Mouse (Mus musculus): Measurements from ENCODE around the gene Gm49450. TPM values are rescaled to one million over a fixed set of nuclear protein-coding genes. Genes with fewer than 3 reads are reported as not detected.

Gene Gm49450
- polyA plus RNA-seq (2016; fragmentation: Nextera tagmentation; extraction: Ambion mirVana), result not detected in 2 replicates

GRCm38 (mm10) chr15:98953401-98954356, at the start of gene Gm49450, which contains the start of gene Tuba1a:
Gene Gm49450, minus strand, starts transcription at chr15:98953551.
Gene Tuba1a, minus strand, starts transcription at chr15:98953703.
- Histone ChIP-seq H3K4me2 (peak within 1 kb of the TSS; percentile 66), H3K36me3 (replicated peaks) (peaks cover 16% of the 10 kb centered on the region), H3K4me3 (replicated peaks) (peak within 1 kb of the TSS; percentile 91), H3K9ac (peak within 1 kb of the TSS; percentile 99), H3K9me3 (no peaks in the 10 kb centered on the region), H3K27me3 (no peaks in the 10 kb centered on the region), H3K4me1 (peaks cover 27% of the 10 kb centered on the region), H3K27ac (peak within 1 kb of the TSS; percentile 100)
- ATAC-seq (ENCODE audit: low FRiP score), result peak; percentile 99
- 1% methylated on average over 28 of the region's 28 CpGs for WGBS

DNA sequence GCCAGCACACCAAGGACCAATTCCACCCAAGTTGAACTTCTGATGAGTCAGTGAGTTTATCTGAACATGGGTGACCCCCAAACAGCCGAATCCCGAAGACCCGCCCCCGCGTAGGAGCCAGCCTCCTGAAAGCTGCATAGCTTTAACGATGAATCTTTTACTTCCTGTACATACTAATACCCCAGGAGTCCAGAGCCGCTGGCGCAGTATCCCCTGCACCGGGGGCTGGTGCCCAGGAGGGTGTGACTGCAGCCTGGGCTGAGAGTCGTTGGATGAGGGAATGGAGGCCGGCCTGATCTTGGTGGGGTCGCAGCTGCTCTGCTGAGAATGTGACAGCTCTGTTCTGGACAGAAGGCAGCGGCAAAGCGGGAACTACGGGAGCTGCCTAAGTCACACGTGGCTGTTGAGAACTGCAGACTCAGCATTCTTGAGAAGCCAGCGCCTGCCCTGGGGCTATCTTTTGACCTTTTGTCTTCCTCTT, 48.1 kb upstream of the Gm49450 start:
- peak overlapping the region; percentile 40 for H3K4me2 ChIP-seq
- 18% methylated on average over 17 of the region's 17 CpGs for WGBS
- H3K9me3 ChIP-seq, result no peaks in the 10 kb centered on the region
- no peak for ATAC-seq (ENCODE audit: low FRiP score)
- H3K4me3 ChIP-seq (replicated peaks), result 0 out of 2 replicates have a peak overlapping the region, but pooled peaks have one; percentile 6
- peaks cover 4% of the 10 kb centered on the region; the same call in 1 of the 2 replicates for H3K27me3 ChIP-seq
- no peaks in the 10 kb centered on the region for H3K36me3 ChIP-seq (replicated peaks)
- peaks cover 27% of the 10 kb centered on the region for H3K4me1 ChIP-seq
- no peak overlapping the region for H3K9ac ChIP-seq
- no peak overlapping the region for H3K27ac ChIP-seq

GRCm38 (mm10) chr15:99000535-99001283, 47.4 kb upstream of the Gm49450 start:
- no peak for ATAC-seq (ENCODE audit: low FRiP score)
- H3K27ac ChIP-seq, result no peak overlapping the region; the same call in 1 of the 2 replicates
- peaks cover 27% of the 10 kb centered on the region for H3K4me1 ChIP-seq
- no peak overlapping the region for H3K9ac ChIP-seq
- peaks cover 4% of the 10 kb centered on the region; the same call in 1 of the 2 replicates for H3K27me3 ChIP-seq
- H3K9me3 ChIP-seq, result no peaks in the 10 kb centered on the region
- no peak overlapping the region for H3K4me3 ChIP-seq (replicated peaks)
- no peak overlapping the region; the same call in 1 of the 2 replicates for H3K4me2 ChIP-seq
- 41% methylated on average over 14 of the region's 14 CpGs for WGBS
- H3K36me3 ChIP-seq (replicated peaks), result no peaks in the 10 kb centered on the region

DNA sequence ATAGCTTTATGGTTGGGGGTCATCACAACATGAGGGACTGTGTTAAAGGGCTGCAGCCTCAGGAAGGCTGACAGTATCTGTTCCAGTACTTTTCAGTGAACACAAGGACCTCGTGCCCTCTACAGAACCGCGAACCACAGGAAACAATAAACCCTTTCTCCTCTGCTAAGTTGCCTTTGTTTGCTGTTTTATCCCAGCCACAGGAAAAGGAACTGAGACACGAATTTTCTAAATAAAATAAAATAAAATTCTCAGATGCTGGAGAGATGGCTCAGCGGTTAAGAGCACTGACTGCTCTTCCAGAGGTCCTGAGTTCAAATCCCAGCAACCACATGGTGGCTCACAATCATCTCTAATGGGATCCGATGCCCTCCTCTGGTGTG, 45.4 kb upstream of the Gm49450 start:
- Histone ChIP-seq H3K4me2 (no peak overlapping the region), H3K27me3 (peaks cover 4% of the 10 kb centered on the region; the same call in 1 of the 2 replicates), H3K9me3 (no peaks in the 10 kb centered on the region), H3K4me3 (replicated peaks) (no peak overlapping the region), H3K4me1 (peaks cover 27% of the 10 kb centered on the region), H3K36me3 (replicated peaks) (no peaks in the 10 kb centered on the region), H3K27ac (no peak overlapping the region), H3K9ac (no peak overlapping the region)
- ATAC-seq (ENCODE audit: low FRiP score), result no peak
- whole genome bisulfite sequencing, result 42% methylated on average over 6 of the region's 6 CpGs

DNA sequence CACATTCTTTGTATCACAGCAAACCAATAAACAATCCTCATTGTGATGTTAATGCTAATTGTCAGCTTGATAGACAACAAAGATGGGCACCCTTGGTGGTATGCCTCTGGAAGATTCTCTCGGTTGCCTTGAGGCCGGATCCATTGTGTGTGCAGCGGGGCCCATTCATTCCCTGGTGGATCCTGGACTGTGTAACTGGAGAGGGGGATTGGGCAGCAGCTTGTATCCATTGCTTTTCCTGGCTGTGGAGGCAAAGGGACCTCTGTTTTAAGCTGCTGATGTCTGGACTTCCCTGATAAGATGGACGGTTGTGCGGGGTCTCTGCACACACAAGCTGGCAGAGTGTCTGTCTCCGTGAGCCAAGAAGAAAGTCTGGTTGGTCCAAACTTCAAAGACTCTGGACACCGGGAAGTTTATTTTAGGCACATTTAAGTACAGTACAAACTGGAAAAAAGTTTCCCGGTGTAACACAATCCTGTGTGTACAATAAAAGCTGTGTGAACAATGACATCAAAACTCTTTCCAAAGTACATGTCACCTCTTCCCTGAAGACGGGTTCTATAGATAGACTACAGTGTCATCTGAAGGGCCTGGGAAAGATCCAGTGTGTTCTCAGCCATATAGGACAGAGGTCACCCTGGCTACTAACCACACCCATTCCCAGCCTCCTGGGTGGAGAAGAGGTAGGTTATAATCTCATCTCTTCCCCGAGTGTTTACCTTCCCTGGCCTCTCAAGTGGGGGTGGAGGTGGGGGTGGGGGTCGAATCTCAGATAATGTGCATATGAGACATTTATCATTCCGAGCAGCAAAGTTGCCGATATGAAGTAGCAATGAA, 44.8 kb upstream of the Gm49450 start:
- 55% methylated on average over 13 of the region's 13 CpGs for whole genome bisulfite sequencing
- no peaks in the 10 kb centered on the region for H3K36me3 ChIP-seq (replicated peaks)
- H3K4me1 ChIP-seq, result peaks cover 31% of the 10 kb centered on the region
- ATAC-seq (ENCODE audit: low FRiP score), result no peak
- H3K4me2 ChIP-seq, result no peak overlapping the region
- H3K27ac ChIP-seq, result no peak overlapping the region
- H3K4me3 ChIP-seq (replicated peaks), result no peak overlapping the region
- H3K9me3 ChIP-seq, result no peaks in the 10 kb centered on the region
- peaks cover 4% of the 10 kb centered on the region; the same call in 1 of the 2 replicates for H3K27me3 ChIP-seq
- no peak overlapping the region for H3K9ac ChIP-seq

GRCm38 (mm10) chr15:98996840-98997239, 43.5 kb upstream of the Gm49450 start:
- ATAC-seq (ENCODE audit: low FRiP score), result no peak
- 80% methylated on average over 7 of the region's 7 CpGs for WGBS
- H3K4me1 ChIP-seq, result peaks cover 41% of the 10 kb centered on the region
- H3K36me3 ChIP-seq (replicated peaks), result no peaks in the 10 kb centered on the region
- no peak overlapping the region for H3K4me3 ChIP-seq (replicated peaks)
- H3K4me2 ChIP-seq, result no peak overlapping the region
- H3K27ac ChIP-seq, result 0 out of 2 replicates have a peak overlapping the region, but pooled peaks have one; percentile 8
- no peaks in the 10 kb centered on the region for H3K27me3 ChIP-seq
- H3K9me3 ChIP-seq, result no peaks in the 10 kb centered on the region
- no peak overlapping the region; the same call in 1 of the 2 replicates for H3K9ac ChIP-seq

DNA sequence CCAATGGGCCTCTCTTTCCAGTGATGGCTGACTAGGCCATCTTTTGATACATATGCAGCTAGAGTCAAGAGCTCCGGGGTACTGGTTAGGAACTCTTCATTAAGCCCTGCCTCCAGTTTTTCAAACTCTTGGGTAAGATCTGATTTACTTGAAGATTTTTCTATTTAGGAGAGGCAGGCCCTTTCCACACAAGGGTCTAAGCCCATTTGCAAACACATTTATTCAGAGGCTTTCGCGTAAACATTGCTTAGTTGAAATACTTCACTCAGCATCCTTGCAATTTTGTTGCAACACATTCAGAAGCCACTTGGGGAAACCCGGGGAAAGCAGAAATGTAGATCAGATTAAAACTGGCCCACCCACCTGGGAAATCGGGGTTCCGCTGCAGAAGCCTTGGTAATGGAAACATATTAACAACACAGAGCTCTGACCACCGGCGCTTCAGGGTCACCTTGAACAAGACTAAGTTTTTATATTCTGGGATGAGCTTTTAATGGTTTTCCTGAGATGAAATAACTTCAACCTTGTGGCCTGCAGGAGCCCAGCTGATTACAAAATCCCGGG, 41.7 kb upstream of the Gm49450 start:
- Histone ChIP-seq H3K9ac (no peak overlapping the region), H3K4me3 (replicated peaks) (no peak overlapping the region), H3K27me3 (no peaks in the 10 kb centered on the region), H3K9me3 (no peaks in the 10 kb centered on the region), H3K4me1 (peaks cover 46% of the 10 kb centered on the region), H3K36me3 (replicated peaks) (no peaks in the 10 kb centered on the region), H3K27ac (no peak overlapping the region), H3K4me2 (no peak overlapping the region)
- ATAC-seq (ENCODE audit: low FRiP score), result no peak
- WGBS, result 84% methylated on average over 9 of the region's 9 CpGs

GRCm38 (mm10) chr15:98993865-98994264, 40.5 kb upstream of the Gm49450 start:
- Histone ChIP-seq H3K27me3 (no peaks in the 10 kb centered on the region), H3K4me1 (peaks cover 58% of the 10 kb centered on the region), H3K9me3 (no peaks in the 10 kb centered on the region), H3K4me2 (peak overlapping the region; percentile 72), H3K36me3 (replicated peaks) (no peaks in the 10 kb centered on the region), H3K9ac (0 out of 2 replicates have a peak overlapping the region, but pooled peaks have one; percentile 69), H3K4me3 (replicated peaks) (no peak overlapping the region), H3K27ac (no peak overlapping the region)
- WGBS, result 2% methylated on average over 11 of the region's 11 CpGs
- ATAC-seq (ENCODE audit: low FRiP score), result peak; percentile 37

GRCm38 (mm10) chr15:98993093-98993793, 39.9 kb upstream of the Gm49450 start:
- H3K36me3 ChIP-seq (replicated peaks), result no peaks in the 10 kb centered on the region
- WGBS, result 3% methylated on average over 35 of the region's 35 CpGs
- H3K4me3 ChIP-seq (replicated peaks), result peak overlapping the region; percentile 40
- peak overlapping the region; percentile 72 for H3K4me2 ChIP-seq
- peak overlapping the region; percentile 95 for H3K27ac ChIP-seq
- peaks cover 59% of the 10 kb centered on the region for H3K4me1 ChIP-seq
- peak; percentile 83 for ATAC-seq (ENCODE audit: low FRiP score)
- no peaks in the 10 kb centered on the region for H3K27me3 ChIP-seq
- peak overlapping the region; percentile 69 for H3K9ac ChIP-seq
- no peaks in the 10 kb centered on the region for H3K9me3 ChIP-seq

DNA sequence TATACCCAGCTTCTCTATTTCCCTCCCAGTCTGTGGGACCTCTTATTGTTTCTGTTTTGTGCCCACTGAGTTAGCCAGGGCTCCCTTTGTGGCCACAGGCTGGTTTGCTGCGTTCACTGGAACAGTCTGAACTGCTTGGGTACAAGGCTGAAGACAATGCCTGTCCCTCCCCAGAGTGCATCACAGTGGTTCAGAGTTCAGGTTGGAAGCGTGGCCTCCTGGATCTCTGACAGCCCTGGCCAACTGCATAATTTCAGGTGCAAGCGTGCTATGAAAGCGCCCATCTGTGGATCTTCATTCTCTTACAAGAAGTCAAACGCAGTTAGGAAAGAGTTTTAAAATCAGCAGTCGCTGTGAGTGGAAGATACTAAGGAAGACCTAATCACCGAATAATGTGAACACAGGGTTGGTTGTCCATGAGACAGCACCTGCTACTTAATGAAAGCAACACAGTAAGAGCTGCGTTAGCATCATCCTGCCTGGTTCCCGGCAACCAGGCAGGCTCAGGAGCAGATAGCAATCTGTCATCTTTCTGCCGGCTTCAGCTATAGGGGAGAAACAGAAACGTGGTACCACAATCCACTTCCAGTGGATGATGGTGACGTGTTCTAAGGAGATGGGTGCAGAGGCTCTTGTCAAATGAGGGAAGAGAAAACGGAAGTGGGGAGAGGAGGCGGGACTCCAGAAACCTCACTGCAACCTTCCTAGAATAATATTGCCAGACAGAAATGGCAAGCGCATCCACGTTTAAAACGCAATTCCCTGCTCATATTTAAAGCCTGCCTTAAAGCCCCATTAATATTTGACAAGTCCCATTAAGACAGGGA, 38.9 kb upstream of the Gm49450 start:
- WGBS, result 23% methylated on average over 17 of the region's 17 CpGs
- Histone ChIP-seq H3K27me3 (no peaks in the 10 kb centered on the region), H3K4me1 (peaks cover 61% of the 10 kb centered on the region), H3K27ac (peak overlapping the region; percentile 95), H3K4me3 (replicated peaks) (peak overlapping the region; percentile 40), H3K9me3 (no peaks in the 10 kb centered on the region), H3K36me3 (replicated peaks) (no peaks in the 10 kb centered on the region), H3K9ac (peak overlapping the region; percentile 69), H3K4me2 (peak overlapping the region; percentile 72)
- peak; percentile 42; the same call in 1 of the 2 replicates for ATAC-seq (ENCODE audit: low FRiP score)

All from forebrain, embryonic 12.5 days (tissue).